Mouse (Mus musculus): ENCODE data around the gene Foxd1.

Gene Foxd1

DNA sequence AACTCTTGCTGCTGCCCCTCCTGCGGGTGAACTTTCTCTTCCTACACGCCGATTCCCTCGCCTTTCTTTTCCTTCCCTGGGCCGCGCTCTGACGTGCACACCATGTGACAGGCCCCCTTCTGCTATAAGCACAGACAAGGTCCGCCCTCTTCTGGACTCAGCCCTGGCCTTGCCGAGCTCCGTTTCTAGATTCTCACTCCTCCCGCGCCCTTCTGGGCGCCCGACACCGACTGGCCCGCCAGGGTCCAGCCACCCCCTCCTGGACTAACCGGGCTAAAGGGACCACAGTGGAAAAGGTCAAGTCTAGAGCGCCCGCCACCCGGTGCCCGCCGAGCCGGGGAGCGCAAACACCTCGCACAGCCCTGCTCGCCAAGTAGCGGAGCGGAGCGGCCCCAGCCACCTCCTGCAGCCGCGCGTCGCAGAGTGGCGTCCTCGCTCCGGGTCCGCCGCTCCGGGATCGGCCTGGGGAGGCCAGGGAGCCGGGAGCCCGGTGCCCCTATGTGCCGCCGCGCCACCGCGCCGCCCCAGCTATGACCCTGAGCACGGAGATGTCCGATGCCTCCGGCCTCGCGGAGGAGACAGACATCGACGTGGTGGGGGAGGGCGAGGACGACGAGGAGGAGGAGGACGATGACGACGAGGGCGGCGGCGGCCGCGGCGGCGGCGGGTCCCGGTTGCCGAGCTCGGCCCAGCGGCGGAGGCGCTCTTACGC lies at the start of gene Foxd1:
Gene Foxd1 (plus strand): TSS at position 153 of the 712 bp plus-strand sequence.
- DNase-seq: peak; percentile 49

DNA sequence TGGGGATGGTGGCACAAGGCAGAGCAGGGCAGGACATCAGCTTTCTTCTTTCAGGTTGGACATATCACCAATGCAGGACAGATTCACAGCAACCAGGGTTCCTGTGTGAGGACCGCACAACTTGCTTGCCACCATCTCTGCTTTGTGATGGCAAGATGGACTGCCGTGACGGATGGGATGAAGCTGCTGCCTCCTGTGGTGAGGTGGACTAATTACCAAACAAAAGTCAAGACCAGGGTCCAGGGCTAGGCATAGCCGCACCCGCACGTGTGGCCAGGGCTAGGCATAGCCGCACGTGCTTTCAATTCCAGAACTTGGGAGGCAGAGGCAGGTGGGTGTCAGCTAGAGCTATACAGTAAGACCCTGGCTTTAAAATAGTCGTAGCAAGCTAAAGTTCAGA lies 48.8 kb upstream of the Foxd1 start:
- DNase-seq: no peak

DNA sequence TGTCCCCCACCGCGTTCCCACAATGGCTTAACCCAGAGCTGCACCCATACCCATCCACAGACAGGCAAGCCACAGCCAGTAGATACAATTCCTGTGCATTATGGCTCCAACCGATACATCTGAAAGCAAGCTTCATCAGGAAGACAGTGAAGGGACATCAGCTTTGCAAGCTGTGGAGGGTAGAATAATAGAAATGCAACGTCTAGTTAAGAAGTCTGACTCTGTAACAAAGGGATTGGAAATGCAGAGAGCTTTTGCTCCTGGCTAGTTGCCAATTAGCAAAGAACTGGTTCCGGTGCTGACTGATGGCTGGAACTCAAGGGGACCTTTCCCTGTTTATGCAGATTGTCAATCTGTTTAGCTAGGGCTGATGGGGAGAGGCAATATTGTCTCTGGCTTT lies 47.6 kb upstream of the Foxd1 start:
- no peak for DNase-seq

DNA sequence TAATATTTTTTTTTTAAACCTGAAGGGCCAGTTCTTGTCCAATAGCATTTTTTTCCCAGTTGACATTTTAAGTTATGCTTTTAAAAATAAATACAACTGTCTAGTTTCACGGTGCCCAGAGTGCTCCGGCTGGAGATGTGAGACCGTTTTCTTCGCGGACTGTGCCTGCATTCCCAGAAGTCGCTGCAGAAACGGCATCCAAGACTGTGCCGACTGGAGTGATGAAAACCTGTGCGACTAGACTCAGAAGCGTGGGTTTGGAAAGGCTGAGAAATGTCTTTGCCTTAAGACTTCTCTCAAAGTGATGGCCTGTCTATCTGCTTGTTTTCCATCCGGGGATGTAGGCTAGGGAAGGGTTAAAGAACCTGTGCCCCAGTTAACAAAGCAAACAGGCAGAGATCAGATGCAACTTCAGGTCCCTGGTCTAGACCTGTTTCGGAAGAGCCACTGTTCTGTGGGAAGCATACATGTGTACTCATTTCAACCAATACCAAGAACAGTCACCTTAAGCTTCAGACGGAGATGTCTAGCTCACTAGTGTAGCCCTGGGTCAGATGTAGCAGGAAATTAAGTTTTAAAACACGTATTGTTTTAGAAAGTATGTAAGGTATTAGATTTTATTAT lies 47.1 kb upstream of the Foxd1 start:
- no peak for DNase-seq

DNA sequence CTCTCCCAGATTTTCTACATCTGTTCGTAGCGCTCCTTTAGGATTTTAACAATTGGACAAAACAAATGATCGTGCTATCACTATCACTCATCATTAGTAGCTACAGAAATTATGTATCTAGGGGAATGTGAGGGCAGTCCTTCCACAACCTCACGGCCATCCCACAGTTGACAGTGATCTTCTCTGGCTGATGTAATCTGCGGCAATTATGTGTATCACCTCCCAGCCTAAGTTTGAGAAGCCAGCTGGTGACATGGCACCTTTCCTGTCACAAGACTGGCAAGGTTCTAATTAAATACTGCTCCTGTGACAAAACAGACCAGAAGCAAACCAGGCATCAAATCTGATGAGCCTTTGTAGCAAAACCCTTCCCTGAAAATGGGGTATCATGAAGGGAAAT lies 46.0 kb upstream of the Foxd1 start:
- no peak for DNase-seq

DNA sequence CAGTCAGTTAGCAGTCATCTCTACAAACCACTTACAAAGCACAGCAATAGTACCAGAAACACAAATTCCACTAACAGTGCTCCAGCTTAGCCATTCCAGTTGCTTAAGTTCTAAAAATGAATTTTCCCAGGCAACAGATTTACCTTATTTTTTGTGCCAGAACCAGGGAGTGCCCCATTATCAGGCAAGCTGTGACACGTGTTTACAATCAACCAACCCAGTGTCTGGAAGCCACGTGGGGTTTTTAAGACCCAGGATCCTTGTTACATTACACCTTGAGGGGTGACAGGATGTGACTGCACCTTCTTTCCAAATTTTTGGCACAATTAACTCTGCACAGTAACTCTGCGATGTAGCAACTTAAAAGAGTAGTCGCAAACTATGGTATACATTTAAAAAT lies 45.3 kb upstream of the Foxd1 start:
- DNase-seq: no peak

DNA sequence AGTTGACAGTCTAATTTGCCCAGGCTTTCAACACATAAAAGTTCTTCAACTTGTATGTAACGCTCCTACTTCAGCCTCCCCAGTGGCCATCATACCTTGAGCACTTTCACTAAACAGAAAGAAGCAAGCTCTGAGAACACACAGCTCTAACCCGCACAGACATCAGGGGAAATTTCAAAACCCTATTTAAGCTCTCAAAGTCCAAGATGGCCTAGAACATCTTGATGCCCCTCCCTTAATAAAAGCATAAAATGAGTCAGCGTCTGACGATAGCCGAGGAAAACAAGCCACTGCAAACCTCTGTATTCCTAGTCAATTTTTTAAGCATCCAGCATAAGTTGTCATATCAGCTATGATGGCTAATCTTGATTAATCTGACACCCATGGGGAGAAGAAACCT lies 42.4 kb upstream of the Foxd1 start:
- no peak for DNase-seq

DNA sequence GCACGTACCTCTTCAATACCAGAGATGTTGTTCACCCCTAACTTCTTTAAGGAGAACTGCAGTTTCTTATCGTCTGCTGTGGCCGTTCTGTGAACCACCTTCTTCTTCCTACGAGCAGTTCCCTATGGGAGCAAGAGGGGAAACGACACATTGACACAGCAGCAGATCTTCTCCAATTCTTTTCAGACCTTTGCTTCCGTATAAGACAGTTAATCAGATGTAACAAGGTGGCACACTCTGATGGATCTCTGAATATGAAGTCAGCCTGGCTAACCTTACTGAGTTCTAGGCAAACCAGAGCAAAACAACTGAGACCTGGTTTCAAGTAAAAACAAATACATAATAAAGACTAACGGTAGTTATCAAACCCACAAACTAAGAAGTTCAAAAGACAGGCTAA lies 40.4 kb upstream of the Foxd1 start:
- DNase-seq: no peak

DNA sequence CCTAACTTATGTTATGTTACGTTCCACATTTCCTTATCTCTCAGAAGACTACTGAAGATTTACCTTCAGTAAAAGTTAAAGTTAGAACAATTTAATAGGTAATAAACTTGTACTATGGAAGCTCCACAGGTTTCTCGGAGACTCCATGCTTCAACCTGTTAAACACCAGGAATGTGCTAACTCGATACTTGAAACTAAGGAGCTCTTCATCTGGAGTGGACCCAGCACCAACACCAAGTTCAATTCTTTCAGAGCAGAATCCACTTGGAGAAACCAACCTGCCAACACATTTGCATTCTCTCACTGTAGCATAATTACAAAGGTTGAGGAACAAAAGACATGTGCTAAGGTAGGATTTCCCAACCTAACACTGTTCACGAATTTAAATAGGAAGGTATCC lies 38.9 kb upstream of the Foxd1 start:
- DNase-seq: peak; percentile 34

DNA sequence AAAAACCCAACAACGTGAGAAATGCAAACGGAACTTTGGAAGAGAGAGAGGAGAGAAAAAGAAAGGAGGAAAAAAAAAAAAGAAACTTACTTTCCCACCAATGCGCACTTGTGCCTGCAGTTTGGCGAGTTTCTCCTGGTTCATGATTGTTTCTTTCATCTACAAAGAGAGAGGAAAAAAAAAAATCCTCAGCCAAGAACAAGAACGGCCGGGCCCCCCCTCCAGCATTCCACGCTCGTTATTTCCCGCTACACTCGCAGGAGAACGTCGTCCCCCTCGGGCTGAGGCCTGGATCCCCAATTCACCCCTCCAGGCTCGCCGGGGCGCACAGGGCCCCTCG lies 37.9 kb upstream of the Foxd1 start:
- no peak for DNase-seq

DNA sequence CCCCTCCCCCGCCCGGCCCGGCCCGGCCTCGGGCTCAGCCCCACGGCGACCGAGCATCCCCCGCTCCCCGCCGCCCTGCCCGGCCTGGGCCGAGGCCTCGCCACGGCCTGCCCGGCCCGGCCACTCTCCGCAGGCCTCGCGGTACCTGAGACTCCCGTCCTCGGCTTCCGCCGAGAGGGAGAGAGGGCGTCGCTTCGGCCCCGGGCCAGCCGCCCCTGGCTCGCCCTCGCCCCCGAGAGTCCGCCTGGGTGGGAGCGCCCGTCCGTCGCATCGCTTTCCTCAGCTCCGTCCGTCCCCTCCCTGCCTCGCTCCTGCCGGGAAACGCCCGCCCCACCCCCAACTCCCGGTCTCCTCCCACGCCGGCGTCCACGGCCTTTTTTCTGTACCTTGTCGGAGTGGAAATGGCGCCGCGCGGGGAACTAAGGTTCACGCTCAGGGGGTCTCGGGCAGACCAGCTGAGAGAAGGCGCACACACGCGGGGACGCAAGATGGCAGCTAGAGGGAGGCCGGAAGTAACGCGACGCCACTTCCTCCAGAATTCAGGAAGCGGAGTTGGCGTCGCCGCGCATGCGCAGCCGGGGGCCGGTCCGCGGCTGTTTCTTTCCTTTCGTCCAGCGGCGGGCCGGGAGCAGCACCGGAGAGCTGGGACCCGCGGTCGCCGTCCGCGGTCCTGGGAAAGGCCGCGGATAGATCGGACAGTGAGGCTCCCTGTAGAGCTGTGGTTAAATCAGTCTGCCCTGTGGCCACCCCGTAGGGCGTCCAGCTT lies 37.4 kb upstream of the Foxd1 start, which contains the start of gene Btf3:
Gene Btf3 (minus strand): TSS at position 527 of the 766 bp plus-strand sequence.
- DNase-seq: peak; percentile 96

DNA sequence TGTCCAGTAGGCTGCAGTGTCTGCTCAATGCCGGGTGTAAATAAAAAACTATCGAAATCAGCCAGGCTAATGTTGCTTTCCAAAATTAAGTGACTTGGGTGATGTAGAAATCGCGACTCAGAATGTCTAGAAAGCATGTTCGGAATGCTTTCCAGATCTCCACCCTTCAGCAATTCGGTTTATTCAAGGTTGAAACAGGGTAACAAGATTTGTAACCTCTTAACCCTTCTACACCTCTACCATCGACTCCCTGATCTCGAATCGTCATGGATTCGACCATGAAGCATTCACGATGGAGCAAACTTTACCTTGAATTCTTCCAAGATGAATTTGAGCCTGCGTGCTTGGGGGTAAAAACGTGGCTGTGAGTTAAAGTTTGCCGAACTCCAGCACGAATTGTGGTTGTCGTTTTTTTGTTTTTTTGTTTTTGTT lies 36.8 kb upstream of the Foxd1 start:
- no peak for DNase-seq

DNA sequence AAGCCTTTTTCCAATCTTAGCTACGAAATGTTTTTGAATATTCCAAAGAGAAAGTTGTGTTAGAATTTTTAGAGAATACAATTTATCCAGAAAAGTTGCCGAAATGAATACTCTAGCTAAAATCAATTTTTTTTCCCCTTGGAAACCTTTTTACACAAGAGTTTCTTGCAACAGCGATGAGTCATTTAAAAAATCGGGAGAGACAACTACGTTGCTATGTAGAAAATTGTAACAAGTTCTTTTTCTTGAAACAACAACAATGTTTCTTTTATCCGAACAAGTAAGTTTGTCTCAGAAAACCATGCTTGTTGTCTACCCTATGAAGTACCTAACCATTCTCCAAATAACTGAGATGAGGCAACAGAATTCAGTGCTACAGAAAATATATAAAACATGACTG lies 36.1 kb upstream of the Foxd1 start:
- no peak for DNase-seq

DNA sequence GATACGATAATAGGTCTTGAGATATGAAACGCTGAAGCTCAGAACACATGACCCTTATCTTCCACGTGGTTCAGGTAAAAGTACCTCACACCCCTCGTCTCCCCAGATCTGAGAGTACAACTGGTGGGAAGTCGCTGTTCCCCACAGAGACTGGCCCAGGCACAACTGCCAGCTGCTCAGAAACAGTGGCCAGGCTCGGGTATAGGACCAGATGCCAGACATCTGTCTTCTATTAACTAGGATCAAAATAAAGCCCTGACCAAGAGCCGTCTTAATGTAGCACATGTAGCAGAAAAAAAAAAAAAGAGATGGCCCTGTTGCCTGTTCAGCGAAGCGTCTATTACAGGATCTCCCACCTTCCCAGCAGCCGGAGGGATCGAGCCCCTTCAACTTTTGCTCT lies 29.0 kb upstream of the Foxd1 start:
- DNase-seq: no peak

DNA sequence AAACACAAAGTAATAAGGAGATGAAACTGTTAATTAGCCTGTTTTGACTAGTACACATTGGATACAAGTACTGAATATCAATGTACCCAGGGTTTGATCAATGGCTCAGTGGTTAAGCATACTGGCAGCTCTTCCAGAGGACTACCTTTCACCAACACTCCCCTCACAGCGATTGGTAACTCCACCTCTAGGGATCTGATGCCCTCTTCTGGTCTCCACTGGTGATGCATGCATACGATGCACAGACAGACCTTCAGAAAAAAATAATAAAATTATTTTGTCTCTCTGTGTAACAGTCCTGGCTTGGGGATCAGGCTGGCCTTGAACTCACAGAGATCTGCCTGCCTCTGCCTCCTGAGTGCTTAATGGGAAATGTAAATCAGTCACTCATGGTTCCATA lies 21.9 kb upstream of the Foxd1 start:
- peak; percentile 69 for DNase-seq

DNA sequence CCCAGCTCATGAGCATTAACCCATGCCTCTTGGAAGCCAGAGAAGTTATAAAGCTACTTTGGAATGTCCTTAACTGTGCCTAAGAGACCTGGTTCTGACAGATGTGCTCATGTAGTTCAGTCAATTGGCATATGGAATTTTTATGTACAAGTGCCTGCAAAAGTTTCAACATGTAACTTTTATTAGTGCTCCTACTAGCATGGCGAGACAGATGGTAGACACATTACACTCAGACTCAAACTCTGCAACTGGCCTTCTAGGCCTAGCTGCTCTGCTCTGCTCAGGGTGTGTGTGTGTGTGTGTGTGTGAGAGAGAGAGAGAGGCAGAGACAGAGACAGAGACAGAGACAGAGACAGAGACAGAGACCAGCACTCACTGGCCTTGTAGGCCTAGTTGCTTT lies 17.8 kb upstream of the Foxd1 start:
- DNase-seq: no peak

DNA sequence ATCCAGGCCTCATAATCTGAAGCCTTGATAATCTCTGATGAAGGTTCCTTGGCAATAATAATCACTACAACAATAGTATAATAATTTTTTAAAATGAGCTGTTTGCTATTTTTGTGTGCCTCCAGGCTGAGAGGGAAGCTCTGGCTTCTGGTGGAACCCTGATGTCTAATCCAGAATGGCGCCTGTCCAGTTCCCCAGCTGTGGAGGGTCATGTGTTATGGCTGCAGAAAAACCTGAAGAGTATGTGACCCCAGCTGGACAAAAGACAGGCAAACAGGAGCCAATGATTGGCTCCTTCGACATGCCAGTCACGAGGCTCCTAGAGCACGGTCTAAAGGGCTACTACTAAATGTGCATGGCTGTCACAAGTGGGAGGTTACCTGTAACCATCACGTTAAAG lies 13.5 kb upstream of the Foxd1 start:
- no peak for DNase-seq

DNA sequence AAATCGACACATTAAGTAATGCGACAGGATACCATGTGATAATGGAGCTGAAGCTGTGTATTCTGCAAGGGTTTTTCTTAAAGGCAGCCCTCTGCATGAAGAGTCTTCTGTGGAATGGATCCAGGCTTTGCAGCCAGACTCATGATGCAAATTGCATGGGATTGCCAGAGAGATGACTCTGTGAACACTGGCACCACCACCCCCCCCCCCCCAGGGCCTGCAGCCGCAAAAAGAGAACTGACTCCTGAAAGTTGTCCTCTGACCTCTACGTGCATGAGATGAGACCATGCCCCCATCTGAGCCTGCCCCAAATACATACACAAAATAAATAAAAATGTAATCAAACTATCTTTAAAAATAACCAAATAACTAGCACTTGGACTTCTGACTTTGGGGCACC lies 4.6 kb upstream of the Foxd1 start:
- no peak for DNase-seq

DNA sequence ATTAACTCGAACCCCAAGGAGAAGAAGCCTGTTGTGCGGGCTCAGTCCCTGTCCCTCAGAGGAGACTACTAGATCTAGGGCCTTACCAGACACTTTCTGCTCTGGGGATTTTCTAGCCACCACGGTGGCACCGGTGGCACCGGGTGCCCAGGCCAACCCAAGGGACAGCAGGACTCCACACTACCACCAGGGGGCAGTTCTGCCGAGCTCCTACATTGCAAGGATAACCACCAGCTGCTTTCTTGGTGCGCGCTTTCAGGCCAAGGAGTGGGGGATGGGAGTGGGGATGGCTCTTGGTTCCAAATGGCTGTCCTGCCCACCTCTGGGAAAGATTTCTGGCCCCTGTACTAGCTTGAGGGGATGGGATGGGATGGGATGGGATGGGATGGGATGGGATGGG lies 2.5 kb upstream of the Foxd1 start:
- DNase-seq: peak; percentile 33

DNA sequence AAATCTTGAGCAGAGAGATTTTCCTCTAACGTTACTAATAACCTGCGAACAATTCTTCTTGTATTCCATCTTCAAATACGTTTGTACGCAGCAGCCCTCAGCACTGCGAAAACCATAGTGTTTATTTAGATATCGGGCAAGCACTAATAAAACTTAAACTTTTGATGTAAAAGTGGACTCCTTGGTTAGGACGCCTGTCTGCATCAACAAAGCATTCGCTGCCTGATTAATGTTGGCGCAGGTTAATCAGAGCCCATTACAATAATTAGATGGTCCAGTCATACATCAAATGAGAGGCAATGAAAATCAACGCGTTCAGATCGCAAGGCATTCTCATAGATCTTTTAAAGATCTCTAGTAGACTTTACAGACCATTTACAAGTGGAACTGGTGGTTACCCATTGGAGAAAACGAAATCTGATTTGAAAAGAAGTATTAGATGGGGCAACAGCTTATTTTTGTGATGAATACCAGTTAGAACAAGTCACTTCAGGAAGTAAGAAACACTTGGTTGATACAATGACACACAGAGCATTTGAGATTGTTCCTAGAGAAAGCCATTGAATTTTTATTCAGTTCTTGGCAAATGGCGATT lies 1.6 kb upstream of the Foxd1 start:
- DNase-seq: no peak

DNA sequence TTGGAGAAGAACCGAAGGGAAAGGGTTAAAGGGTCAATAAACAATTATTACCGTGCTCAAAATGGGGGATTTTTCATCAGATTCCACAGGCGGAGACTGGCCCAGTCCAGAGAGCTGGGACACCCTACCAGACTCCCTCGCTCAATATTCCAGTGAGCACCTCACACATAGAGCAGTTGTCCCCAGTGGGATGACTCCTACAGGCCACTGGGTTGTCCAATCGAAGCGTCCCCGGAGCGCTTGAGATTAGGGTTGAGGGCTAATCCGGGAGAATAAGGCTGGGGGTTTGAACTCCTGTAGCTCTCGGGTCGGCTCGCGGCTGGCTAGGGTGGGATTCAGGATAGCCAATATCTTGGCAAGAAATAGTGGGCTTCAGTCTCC lies 343 bp upstream of the Foxd1 start:
- no peak for DNase-seq

DNA sequence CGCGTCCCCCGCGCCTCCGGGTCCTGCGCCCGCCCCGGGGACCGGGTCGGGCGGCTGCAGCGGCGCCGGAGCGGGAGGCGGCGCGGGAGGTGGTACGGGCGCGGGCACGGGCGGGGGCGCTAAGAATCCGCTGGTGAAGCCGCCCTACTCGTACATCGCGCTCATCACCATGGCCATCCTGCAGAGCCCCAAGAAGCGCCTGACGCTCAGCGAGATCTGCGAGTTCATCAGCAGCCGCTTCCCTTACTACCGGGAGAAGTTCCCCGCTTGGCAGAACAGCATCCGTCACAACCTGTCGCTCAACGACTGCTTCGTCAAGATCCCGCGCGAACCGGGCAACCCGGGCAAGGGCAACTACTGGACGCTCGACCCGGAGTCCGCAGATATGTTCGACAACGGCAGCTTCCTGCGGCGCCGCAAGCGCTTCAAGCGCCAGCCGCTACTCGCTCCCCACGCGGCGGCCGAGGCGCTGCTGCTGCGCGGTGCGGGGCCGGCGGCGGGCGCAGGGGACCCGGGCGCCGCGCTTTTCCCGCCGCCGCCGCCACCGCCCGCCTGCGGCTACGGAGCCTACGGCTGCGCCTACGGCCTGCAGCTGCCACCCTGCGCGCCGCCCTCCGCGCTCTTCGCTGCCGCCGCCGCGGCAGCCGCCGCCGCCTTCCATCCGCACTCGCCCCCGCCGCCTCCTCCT lies 973 bp downstream of the Foxd1 start:
- no peak for DNase-seq

DNA sequence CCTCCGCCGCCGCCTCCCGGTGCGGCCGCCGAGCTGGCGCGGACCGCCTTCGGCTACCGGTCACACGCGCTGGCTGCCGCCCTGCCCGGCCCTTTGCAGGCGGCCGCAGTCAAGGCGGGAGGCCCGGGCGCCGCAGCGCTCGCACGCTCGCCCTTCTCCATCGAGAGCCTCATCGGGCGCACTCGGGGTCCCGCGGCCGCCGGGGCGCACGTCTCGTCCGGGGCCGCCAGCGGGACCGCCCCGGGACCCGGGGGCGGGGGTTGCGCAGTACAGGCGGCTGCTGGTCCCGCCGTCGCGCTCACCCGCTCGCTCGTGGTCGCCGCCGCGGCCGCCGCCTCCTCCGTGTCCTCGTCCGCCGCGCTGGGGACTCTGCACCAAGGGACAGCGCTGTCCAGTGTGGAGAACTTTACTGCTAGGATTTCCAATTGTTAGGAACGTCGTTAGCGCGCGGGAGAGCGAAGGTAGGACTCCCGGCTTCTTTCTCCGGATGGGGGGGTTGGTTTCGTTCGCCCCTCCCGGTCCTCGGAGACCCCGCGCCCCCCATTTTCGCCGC lies 1.6 kb downstream of the Foxd1 start:
- DNase-seq: no peak

All from lung, postnatal 36 days (tissue).